Mouse (Mus musculus) midbrain, embryonic 15.5 days (tissue): ENCODE data around the gene Cdsn. TPM values are rescaled to one million over a fixed set of nuclear protein-coding genes. Genes with fewer than 3 reads are reported as not detected.

Experiments used
- ATAC-seq: fragments of 200-750 bp; cut with Nextera tagmentation; replicated peaks from 2 replicates; pipeline ENCODE4 v1.8.0; 2017; ENCODE audit warnings: moderate TSS enrichment
- H3K27ac ChIP-seq: fragments of 300-500 bp; sonication (generic); 2 replicates; pipeline ENCODE4 v1.5.1; 2015; ENCODE audit warnings: mild to moderate bottlenecking, inconsistent platforms
- H3K27me3 ChIP-seq: fragments of 300-500 bp; sonication (generic); replicated peaks from 2 replicates; pipeline ENCODE4 v1.6.1; 2015; ENCODE audit warnings: inconsistent platforms
- H3K36me3 ChIP-seq: fragments of 300-500 bp; sonication (generic); replicated peaks from 2 replicates; pipeline ENCODE4 v1.6.1; 2015; ENCODE audit warnings: inconsistent platforms
- H3K4me1 ChIP-seq: fragments of 300-500 bp; sonication (generic); 2 replicates; pipeline ENCODE4 v1.6.1; 2015; ENCODE audit warnings: inconsistent platforms
- H3K4me2 ChIP-seq: fragments of 300-500 bp; sonication (generic); 2 replicates; pipeline ENCODE4 v1.6.1; 2015; ENCODE audit warnings: inconsistent platforms, mild to moderate bottlenecking, moderate library complexity
- H3K4me3 ChIP-seq: fragments of 300-500 bp; sonication (generic); 2 replicates; pipeline ENCODE4 v1.5.1; 2015; ENCODE audit warnings: mild to moderate bottlenecking, inconsistent platforms
- H3K9ac ChIP-seq: fragments of 300-500 bp; sonication (generic); 2 replicates; pipeline ENCODE4 v1.6.1; 2015; ENCODE audit warnings: mild to moderate bottlenecking, inconsistent platforms
- H3K9me3 ChIP-seq: fragments of 300-500 bp; sonication (generic); 2 replicates; pipeline ENCODE4 v1.6.1; 2016; ENCODE audit warnings: inconsistent platforms
- WGBS: fragments of 180-500 bp; shearing (Covaris S2); methylation state at CpG from one replicate; pipeline ENCODE4 v1.1.7; 2015; ENCODE audit warnings: mixed read lengths; 5-methylcytosine and 5-hydroxymethylcytosine counted together
- polyA plus RNA-seq: library from polyadenylated mRNA; unstranded; fragments of >200 nt; fragmentation: Nextera tagmentation; extraction: Ambion mirVana; gene quantifications from 2 replicates; pipeline ENCODE4 v1.2.1, GENCODE M21; 2015

The Cdsn gene
- polyA plus RNA-seq, 1 experiment from 2014 or later, result 0.06 TPM

- Histone ChIP-seq H3K9ac (no peak overlapping the region), H3K27ac (no peak overlapping the region), H3K9me3 (no peaks in the 10 kb centered on the region), H3K4me2 (no peak overlapping the region), H3K36me3 (no peaks in the 10 kb centered on the region), H3K4me1 (peaks cover 10% of the 10 kb centered on the region), H3K27me3 (no peaks in the 10 kb centered on the region; the same call in 1 of the 2 replicates), H3K4me3 (no peak overlapping the region)
- 2% methylated on average over 4 of the region's 4 CpGs for WGBS
- no peak for ATAC-seq
Observed at GRCm38 (mm10) chr17:35588387-35588786, 36.5 kb downstream of the Cdsn start.

DNA sequence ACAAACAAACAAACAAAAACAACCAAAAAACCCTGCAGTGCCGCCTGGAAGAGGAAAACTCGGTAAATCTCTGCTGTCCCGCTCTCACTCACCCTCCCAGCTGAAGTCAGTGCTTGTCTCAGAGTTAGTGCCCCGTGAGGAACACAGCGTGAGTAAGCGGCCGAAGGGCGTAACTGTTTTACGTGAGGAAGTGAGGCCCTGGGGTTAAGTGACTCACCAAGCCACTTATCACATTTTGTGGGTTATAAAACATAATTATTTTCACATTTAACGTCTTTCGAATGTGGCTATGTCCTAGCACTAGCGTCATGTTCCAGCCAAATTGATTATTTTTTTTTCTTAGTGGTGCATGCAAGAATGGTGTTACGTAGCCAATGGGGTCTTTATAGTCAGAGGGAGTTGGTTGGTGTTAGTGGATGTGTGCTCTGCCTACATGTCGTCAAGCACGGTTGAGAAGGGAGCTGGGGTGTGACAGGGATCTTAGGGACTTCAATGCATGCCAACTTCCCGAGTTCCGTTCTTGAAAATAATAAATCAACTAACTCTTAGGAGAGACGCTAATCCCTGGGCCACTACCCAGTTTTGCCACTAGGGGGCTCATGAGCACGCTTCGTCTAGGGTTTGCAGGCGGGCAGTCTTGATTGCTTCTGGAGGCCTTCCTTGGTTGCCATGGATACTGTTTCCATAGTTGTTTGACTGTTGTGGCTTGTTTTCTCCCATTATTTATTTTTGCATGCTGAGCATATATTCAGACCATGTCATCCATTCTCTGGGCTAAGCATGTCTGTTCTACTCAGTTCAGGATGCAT, 38.7 kb downstream of the Cdsn start:
- Histone ChIP-seq H3K9me3 (no peaks in the 10 kb centered on the region), H3K36me3 (no peaks in the 10 kb centered on the region), H3K9ac (no peak overlapping the region), H3K4me1 (0 out of 2 replicates have a peak, but pooled peaks cover 6% of the 10 kb centered on the region), H3K4me3 (no peak overlapping the region), H3K27ac (peak overlapping the region; percentile 70), H3K27me3 (no peaks in the 10 kb centered on the region; the same call in 1 of the 2 replicates), H3K4me2 (no peak overlapping the region; the same call in 1 of the 2 replicates)
- WGBS, result 52% methylated on average over 21 of the region's 21 CpGs
- ATAC-seq, result peak; percentile 87

GRCm38 (mm10) chr17:35591219-35591578, 39.3 kb downstream of the Cdsn start:
- peak overlapping the region; percentile 70 for H3K27ac ChIP-seq
- H3K36me3 ChIP-seq, result no peaks in the 10 kb centered on the region
- no peak; the same call in 1 of the 2 replicates for ATAC-seq
- 62% methylated on average over 7 of the region's 7 CpGs for WGBS
- 0 out of 2 replicates have a peak, but pooled peaks cover 6% of the 10 kb centered on the region for H3K4me1 ChIP-seq
- no peak overlapping the region for H3K9ac ChIP-seq
- no peak overlapping the region for H3K4me3 ChIP-seq
- H3K4me2 ChIP-seq, result no peak overlapping the region; the same call in 1 of the 2 replicates
- no peaks in the 10 kb centered on the region; the same call in 1 of the 2 replicates for H3K27me3 ChIP-seq
- H3K9me3 ChIP-seq, result no peaks in the 10 kb centered on the region

DNA sequence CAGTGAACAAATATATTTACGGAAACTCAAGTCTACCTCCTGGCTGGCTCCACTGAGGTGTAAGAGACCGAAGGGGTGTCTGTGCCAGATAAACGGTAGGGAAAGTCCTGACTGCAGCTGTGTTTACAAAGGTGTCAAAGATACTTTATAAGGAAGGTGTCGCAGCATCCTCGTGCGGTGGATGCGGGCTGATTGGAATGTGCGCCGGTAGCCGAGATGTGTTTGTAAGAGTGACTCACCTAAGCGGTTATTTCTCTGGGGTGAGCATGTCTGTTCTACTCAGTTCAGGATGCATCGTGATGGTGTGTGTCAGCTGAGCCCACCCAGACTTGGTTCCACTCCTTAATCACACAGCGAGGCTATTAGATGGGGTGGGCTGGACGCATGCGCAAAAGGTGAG, 39.8 kb downstream of the Cdsn start:
- Histone ChIP-seq H3K36me3 (no peaks in the 10 kb centered on the region), H3K4me2 (no peak overlapping the region), H3K4me3 (no peak overlapping the region), H3K27ac (peak overlapping the region; percentile 70; the same call in 1 of the 2 replicates), H3K9me3 (no peaks in the 10 kb centered on the region), H3K27me3 (no peaks in the 10 kb centered on the region; the same call in 1 of the 2 replicates), H3K4me1 (0 out of 2 replicates have a peak, but pooled peaks cover 6% of the 10 kb centered on the region), H3K9ac (no peak overlapping the region)
- ATAC-seq, result no peak
- WGBS, result 93% methylated on average over 15 of the region's 15 CpGs

- no peak for ATAC-seq
- H3K4me3 ChIP-seq, result no peak overlapping the region
- H3K9me3 ChIP-seq, result no peaks in the 10 kb centered on the region
- H3K4me2 ChIP-seq, result no peak overlapping the region
- no peak overlapping the region for H3K9ac ChIP-seq
- 90% methylated on average over 9 of the region's 9 CpGs for WGBS
- no peaks in the 10 kb centered on the region; the same call in 1 of the 2 replicates for H3K27me3 ChIP-seq
- no peak overlapping the region for H3K27ac ChIP-seq
- no peaks in the 10 kb centered on the region for H3K36me3 ChIP-seq
- 0 out of 2 replicates have a peak, but pooled peaks cover 6% of the 10 kb centered on the region for H3K4me1 ChIP-seq
Observed at GRCm38 (mm10) chr17:35592131-35592530, 40.2 kb downstream of the Cdsn start.

GRCm38 (mm10) chr17:35593786-35594185, 41.9 kb downstream of the Cdsn start:
- H3K27me3 ChIP-seq, result no peaks in the 10 kb centered on the region; the same call in 1 of the 2 replicates
- no peak for ATAC-seq
- H3K4me3 ChIP-seq, result no peak overlapping the region
- no peak overlapping the region for H3K27ac ChIP-seq
- no peak overlapping the region for H3K4me2 ChIP-seq
- no peaks in the 10 kb centered on the region for H3K9me3 ChIP-seq
- H3K9ac ChIP-seq, result no peak overlapping the region
- WGBS, result 42% methylated on average over 4 of the region's 4 CpGs
- H3K4me1 ChIP-seq, result 0 out of 2 replicates have a peak, but pooled peaks cover 6% of the 10 kb centered on the region
- no peaks in the 10 kb centered on the region for H3K36me3 ChIP-seq

DNA sequence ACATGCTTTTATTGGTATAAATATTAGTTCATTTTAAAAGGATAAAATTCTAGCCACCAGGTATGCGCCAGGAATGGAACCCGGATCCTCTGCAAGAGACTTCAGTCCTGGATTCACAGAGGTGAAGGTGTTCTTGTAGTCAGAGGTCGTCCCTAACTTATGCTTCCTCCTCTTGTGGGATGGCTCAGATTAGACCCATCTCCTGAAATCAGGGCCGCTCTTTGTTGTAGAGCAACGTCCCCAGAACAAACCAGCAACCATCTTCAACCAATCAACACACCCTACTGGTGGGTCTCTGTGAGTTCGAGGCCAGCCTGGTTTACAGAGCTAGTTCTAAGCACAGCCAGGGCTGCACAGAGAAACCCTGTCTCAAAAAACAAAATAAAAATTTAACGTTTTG, 42.5 kb downstream of the Cdsn start:
- Histone ChIP-seq H3K9ac (no peak overlapping the region), H3K27me3 (no peaks in the 10 kb centered on the region; the same call in 1 of the 2 replicates), H3K4me2 (no peak overlapping the region), H3K27ac (no peak overlapping the region), H3K36me3 (no peaks in the 10 kb centered on the region), H3K4me3 (no peak overlapping the region), H3K9me3 (no peaks in the 10 kb centered on the region), H3K4me1 (0 out of 2 replicates have a peak, but pooled peaks cover 6% of the 10 kb centered on the region)
- 86% methylated on average over 7 of the region's 7 CpGs for whole genome bisulfite sequencing
- ATAC-seq, result no peak

DNA sequence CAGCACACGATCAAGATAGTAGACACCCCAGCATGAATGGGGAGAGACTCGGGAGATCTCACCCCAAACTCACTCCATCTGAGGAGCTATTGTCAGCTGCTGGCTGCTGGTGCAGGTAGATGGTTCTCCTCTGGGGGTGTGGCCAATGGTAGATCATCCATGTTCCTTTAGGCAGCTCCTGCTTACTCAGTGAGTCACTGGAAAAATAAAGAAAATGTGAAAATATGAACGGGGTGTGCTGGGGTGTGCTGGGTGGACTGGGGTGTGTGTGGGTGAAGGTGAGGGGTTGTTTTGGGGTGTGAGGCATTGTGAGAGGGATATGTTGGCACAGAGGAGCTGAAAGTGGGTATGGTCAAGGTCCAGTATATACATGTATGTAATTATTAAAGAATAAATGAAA, 45.5 kb downstream of the Cdsn start:
- ATAC-seq, result no peak
- no peak overlapping the region for H3K9ac ChIP-seq
- no peaks in the 10 kb centered on the region for H3K36me3 ChIP-seq
- H3K4me1 ChIP-seq, result no peaks in the 10 kb centered on the region
- no peak overlapping the region for H3K4me2 ChIP-seq
- no peak overlapping the region for H3K27ac ChIP-seq
- 94% methylated on average over 3 of the region's 3 CpGs for WGBS
- H3K27me3 ChIP-seq, result no peaks in the 10 kb centered on the region; the same call in 1 of the 2 replicates
- H3K9me3 ChIP-seq, result no peaks in the 10 kb centered on the region
- no peak overlapping the region for H3K4me3 ChIP-seq

DNA sequence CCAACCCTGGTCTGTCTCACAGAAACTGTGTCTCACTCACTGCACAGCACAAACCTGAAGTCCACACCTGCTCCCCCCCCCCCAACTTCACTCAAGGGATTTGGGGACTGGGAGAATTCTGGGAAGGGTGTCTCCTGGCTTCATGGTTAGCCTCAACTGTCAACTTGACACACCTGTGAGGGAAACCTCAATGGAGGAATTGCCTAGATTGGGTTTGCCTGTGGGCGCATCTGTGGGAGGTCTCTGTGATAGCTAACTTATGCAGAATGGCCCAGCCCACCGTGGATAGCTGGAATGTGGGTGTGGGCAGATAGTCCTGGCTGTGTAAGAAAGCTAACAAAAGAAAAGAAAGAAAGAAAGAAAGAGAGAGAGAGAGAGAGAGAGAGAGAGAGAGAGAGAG, 49.3 kb downstream of the Cdsn start, which contains the start of gene Sfta2:
TSS of gene Sfta2 (plus strand) at position 301 of the 400 bp plus-strand sequence.
- ATAC-seq, result no peak
- 76% methylated on average over 2 of the region's 2 CpGs for WGBS
- no peaks in the 10 kb centered on the region for H3K36me3 ChIP-seq

GRCm38 (mm10) chr17:35601736-35602354, 49.9 kb downstream of the Cdsn start:
- H3K36me3 ChIP-seq, result no peaks in the 10 kb centered on the region
- H3K4me1 ChIP-seq, result no peaks in the 10 kb centered on the region
- WGBS, result 54% methylated on average over 8 of the region's 8 CpGs
- H3K4me2 ChIP-seq, result no peak overlapping the region
- no peak overlapping the region for H3K9ac ChIP-seq
- no peaks in the 10 kb centered on the region for H3K27me3 ChIP-seq
- no peaks in the 10 kb centered on the region for H3K9me3 ChIP-seq
- no peak overlapping the region for H3K4me3 ChIP-seq
- H3K27ac ChIP-seq, result no peak overlapping the region
- no peak for ATAC-seq

More for the DNA sequence above, 49.3 kb downstream of the Cdsn start, which contains the start of gene Sfta2:
- no peaks in the 10 kb centered on the region for H3K4me1 ChIP-seq
- H3K4me3 ChIP-seq, result no peak within 1 kb of the TSS
- H3K27me3 ChIP-seq, result no peaks in the 10 kb centered on the region
- no peaks in the 10 kb centered on the region for H3K9me3 ChIP-seq
- no peak within 1 kb of the TSS for H3K9ac ChIP-seq
- H3K4me2 ChIP-seq, result no peak within 1 kb of the TSS
- no peak within 1 kb of the TSS for H3K27ac ChIP-seq
